Mouse (Mus musculus) 416B (cell line): Measurements from ENCODE around the gene Trip10.

Experiments
- DNase-seq: peaks from one replicate; pipeline ENCODE4 v3.0.0; 2011; ENCODE audit warnings: low read depth

Gene Trip10

DNA sequence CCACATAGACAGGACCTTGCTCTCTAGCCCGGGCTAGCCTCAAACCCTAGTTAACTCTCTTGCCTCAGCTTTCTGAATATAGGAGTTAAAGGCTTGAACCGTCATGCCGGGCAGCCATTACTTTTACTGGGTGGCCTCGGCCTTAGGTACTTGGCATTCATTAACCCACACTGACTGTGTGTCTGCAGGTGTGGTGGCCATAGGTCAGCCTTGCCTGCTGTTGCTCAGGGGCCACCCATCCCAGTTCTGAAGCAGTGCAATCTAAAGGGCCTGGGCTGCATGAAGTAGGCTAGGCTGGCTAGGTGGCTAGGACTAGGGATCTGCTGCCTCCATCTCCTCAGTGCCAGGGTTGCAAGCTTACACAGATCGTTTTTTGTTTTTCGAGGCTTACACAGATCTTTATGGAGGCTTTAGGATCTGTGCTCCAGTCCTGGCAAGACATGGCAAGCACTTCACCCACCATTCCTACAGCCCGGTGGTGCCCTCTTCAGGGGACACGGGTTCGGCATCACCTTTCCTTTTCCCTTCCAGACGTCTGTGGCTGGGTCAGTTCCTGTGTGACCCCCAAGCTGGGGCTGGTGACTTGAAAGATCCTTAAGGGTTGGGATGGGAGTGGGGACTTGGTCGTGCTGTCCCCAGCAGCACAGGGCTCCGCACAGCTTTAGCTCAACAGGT is 14.9 kb upstream of the Trip10 start:
- no peak for DNase-seq

DNA sequence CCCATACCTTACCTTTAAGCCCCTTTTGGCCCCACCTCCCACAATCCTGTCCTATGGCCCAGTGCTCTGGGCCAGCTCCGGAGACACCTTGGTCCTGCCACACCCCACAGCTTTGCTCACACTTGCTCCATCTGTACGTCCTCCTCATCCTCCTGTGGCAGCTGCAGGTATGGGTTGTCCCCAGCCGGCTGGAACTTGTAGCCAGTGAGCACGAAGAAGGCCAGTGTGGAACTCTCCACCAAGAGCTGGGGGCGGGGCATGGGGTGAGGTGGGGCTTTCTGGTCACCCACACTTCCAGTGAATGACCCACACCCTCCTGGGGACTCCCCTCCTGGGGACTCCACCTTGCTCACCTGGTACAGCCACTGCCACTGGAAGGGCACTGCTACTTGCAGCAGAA is 13.5 kb upstream of the Trip10 start:
- no peak for DNase-seq

- no peak for DNase-seq
Observed at GRCm38 (mm10) chr17:57237181-57237580, 12.1 kb upstream of the Trip10 start.

DNA sequence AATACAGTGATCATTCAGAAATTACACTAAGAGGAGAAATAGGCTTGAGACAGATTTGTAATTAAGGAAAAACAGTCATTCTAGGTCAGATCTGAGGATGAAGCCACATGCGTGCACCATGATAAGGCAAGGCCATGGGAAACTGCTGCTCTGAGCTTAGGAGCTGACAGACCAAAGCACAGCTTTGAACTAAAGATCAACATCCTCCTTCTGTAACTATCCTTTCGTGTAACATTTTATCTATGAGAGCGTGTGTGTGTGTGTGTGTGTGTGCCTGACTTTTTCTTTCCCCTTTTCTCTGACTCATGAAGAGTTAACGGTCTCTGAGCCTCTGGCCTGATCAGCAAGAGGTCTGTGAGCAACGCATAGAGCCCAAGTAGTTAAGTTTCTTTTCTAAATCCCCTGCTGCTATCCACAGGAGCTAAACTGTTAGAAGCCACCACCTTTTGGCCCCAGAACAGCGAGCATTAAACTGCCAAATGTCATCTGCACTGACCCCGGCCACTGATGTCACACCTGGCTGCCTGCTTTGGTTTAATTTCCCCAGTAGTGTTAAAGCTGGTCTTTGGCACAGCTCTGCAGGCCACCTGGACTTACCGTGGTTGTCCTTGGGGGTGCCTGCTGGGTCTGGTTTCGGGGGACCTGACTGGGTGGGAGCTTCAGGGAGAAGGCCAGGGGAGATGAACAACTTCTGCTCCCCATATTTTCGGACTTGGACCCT is 5.4 kb upstream of the Trip10 start:
- no peak for DNase-seq

DNA sequence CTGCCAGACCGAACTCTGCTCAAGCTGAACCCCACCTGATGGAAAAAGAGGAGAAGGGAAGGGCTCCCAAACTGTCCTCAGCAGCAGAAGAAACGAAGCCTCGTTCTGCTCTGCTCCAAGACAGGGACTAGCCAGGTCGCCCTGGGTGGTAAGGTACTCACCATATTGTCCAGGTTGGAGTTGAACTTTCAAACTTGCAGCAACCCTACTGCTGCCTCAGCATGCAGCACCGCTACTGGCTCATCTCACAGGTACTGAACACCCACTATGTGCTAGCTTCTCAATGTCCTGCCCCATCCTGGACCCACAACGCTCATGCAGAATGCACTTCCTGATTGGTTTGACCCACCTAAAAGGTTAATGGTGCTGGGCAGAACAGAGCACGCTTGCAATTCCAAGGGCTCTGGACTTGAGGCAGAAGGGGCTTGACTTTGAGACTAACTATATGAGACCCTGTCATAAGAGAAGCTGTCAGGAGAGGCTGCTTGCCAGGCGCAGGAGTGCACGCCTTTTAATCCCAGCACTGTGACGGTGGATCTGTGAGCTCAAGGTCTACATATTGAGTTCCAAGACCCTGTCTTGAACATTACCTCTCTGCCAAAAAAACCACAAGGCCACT is 3.8 kb upstream of the Trip10 start:
- no peak for DNase-seq

GRCm38 (mm10) chr17:57246663-57247392 is 2.4 kb upstream of the Trip10 start:
- peak; percentile 54 for DNase-seq

GRCm38 (mm10) chr17:57247393-57248200 is 1.7 kb upstream of the Trip10 start:
- peak; percentile 100 for DNase-seq

- peak; percentile 96 for DNase-seq
Observed at GRCm38 (mm10) chr17:57248201-57248699, 1.0 kb upstream of the Trip10 start, which contains the start of gene Gpr108. Gene Gpr108 (minus strand): TSS chr17:57248446.

DNA sequence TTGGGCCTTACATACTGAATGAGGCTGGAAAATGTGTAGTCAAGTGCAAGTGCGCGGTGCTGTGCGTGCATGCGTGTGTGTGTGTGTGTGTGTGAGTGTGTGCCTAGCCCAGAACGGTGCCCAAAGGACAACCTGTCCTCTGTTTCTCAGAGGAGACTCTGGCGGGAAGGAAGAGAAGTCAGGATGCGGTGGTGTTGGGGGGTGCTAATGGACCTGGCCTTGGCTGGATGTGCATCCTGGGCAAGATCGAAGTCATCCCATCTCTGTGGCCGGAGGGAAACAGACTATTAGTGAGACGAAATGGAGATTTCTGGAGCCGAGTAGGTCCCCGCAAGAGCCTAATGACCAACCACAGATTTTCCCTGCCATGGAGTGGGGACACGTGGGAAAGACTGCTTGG is 484 bp upstream of the Trip10 start:
- DNase-seq = no peak

- no peak for DNase-seq
Observed at GRCm38 (mm10) chr17:57250461-57251160, 1.4 kb downstream of the Trip10 start.

- DNase-seq = no peak
Observed at GRCm38 (mm10) chr17:57251431-57251830, 2.2 kb downstream of the Trip10 start.

- DNase-seq = no peak
Observed at GRCm38 (mm10) chr17:57253306-57253705, 4.1 kb downstream of the Trip10 start.

GRCm38 (mm10) chr17:57255354-57255753 is 6.1 kb downstream of the Trip10 start:
- DNase-seq = no peak

- DNase-seq = no peak
Observed at GRCm38 (mm10) chr17:57256921-57257485, 7.7 kb downstream of the Trip10 start.

DNA sequence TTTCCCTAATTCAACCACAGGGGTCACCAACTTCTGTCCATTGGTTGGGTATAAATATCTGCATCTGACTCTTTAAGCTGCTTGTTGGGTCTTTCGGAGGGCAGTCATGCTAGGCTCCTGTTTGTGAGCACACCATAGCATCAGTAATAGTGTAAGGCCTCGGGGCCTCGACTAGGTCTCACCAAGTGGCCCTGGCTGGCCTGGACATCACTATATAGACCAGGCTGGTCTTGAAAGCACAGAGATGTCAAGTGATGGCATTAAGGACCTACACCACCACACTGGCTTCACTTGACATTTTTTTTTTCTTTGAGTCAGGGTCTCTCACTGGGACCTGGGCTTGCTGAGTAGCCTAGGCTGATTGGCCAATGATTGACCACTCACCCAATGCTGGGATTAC is 8.9 kb downstream of the Trip10 start:
- DNase-seq = no peak

DNA sequence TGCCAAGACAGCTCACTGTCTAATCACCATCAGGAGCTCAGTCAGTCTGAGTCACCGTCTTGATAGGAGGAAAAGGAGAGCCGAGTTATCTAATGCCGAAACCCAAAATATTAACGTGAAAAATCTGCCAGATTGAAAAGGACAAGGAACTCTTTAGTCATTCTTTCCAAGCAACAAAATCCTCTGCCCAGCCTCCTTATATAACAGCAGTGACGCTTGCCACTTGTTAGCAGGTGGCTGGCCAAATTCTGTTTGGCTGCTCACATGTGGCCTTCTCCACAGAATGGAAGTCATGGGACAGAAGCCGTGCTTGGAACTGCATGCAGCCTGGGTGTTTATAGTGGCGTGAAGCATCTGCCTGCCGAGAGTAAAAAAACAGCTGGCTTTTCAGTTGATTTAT is 10.5 kb downstream of the Trip10 start:
- DNase-seq = no peak

DNA sequence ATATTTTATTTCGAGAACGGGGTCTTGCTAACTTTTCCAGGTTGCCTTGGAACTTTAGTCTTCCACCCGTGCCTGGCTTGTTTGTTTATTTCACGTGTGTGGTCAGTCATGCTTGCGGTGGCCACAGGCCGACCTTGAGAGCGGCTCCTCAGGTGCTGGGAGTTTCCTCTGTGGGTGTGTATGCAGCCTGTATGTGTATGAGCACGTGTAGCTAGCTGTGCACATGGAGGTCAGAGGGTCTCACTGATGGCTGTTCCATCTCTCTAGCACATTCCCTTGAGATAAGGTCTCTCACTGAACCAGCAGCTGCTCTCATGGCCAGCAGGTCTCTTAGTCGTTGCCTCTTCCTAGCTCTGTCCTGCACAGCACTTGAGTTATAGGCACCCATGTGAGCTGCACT is 11.1 kb downstream of the Trip10 start:
- DNase-seq = no peak

DNA sequence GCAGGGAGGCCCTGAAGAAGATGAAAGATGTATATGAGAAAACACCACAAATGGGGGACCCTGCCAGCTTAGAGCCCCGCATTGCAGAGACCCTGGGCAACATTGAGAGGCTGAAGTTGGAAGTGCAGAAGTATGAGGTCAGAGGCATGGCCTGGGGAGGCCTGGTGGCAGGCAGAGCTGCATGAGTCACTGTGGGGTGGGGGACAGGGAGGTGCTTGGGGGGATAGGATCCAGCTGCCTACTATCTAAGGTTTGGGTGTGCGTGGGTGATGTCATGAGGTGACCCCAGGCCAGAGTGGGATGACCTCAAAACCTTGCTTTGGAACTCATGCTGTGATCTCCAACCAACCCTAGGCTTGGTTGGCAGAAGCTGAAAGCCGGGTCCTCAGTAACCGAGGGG is 12.0 kb downstream of the Trip10 start:
- DNase-seq = no peak

DNA sequence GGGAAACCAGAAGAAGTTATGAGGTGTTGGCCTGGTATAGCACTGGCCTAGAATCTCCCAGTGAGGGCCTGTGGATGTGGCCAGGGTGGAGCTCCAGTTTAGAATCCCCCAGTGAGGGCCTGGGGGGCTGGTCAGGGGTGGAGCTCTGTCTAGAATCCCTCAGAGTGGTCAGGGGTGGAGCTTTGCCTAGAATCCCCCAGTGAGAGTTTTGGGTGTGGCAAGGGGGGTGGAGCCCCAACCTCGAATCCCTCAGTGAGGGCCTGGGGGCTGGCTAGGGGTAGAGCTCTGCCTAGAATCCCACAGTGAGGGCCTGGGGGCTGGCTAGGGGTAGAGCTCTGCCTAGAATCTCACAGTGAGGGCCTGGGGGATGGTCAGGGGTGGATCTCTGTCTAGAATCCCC is 12.5 kb downstream of the Trip10 start:
- no peak for DNase-seq

DNA sequence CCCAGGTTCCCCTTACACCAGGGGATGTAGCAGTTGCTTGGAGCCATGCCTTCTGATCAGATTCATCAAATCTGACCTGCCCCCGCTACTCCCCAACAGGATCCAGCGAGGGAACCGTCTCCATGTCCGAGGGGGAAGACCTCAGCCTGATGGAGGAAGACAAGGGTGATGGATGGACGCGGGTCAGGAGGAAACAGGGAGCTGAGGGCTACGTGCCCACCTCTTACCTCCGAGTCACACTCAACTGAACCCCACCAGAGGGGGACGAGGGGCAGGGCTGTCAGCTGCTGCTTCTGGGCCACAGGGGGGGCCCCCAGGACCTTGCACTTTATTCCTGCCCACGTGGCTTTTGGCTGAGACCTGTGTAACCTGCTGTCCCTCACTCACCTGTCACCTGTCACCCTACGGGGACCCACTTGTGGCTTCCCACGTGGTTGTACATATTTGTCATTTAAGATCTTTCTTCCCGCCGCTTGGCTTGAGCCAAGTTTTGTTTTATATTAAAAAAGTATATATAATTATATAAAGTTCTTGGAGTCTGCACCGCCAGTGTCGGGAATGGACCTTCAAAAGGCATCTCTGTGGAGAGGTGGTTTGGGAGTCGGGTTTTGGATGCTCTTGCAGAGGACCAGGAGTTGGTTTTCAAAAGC is 13.8 kb downstream of the Trip10 start:
- DNase-seq = no peak
